Mouse (Mus musculus) right cerebral cortex, postnatal 10 days (tissue): ENCODE data around the gene P4ha3.
"Not testable (repeated sequence)": the region's sequence is repeated elsewhere in the genome, so short reads cannot be mapped to it uniquely, and the experiment has no call there.

Source experiments
- DNase-seq, 2 experiments: peaks; one replicate each; pipeline ENCODE4 v3.0.0; 2021; ENCODE audit warnings: low spot score in 2 of 2

P4ha3 gene

GRCm38 (mm10) chr7:100285383-100285782 is at the start of gene P4ha3:
TSS of gene P4ha3 (plus strand) at chr7:100285520.
- DNase-seq = peak in 1 of 2 experiments; percentile 47

GRCm38 (mm10) chr7:100238271-100238670 is 47.0 kb upstream of the P4ha3 start:
- DNase-seq = no peak

- DNase-seq = no peak
Observed at GRCm38 (mm10) chr7:100240601-100241000, 44.7 kb upstream of the P4ha3 start.

GRCm38 (mm10) chr7:100243007-100243406 is 42.3 kb upstream of the P4ha3 start:
- no peak for DNase-seq

- DNase-seq = no peak
Observed at GRCm38 (mm10) chr7:100244225-100244624, 41.1 kb upstream of the P4ha3 start.

- DNase-seq = no peak
Observed at GRCm38 (mm10) chr7:100245176-100245575, 40.1 kb upstream of the P4ha3 start.

GRCm38 (mm10) chr7:100250667-100251066 is 34.7 kb upstream of the P4ha3 start:
- no peak for DNase-seq

- no peak for DNase-seq
Observed at GRCm38 (mm10) chr7:100262350-100262749, 23.0 kb upstream of the P4ha3 start.

- DNase-seq = not testable (repeated sequence)
Observed at GRCm38 (mm10) chr7:100264934-100265333, 20.4 kb upstream of the P4ha3 start.

- DNase-seq = no peak
Observed at GRCm38 (mm10) chr7:100272369-100272768, 13.0 kb upstream of the P4ha3 start.

GRCm38 (mm10) chr7:100274507-100274906 is 10.8 kb upstream of the P4ha3 start:
- DNase-seq = no peak

GRCm38 (mm10) chr7:100276397-100276796 is 8.9 kb upstream of the P4ha3 start:
- DNase-seq = no peak

- DNase-seq = peak in 1 of 2 experiments; percentile 58
Observed at GRCm38 (mm10) chr7:100279803-100280202, 5.5 kb upstream of the P4ha3 start.

- no peak for DNase-seq
Observed at GRCm38 (mm10) chr7:100281596-100281995, 3.7 kb upstream of the P4ha3 start.

- no peak for DNase-seq
Observed at GRCm38 (mm10) chr7:100283298-100283697, 2.0 kb upstream of the P4ha3 start.

GRCm38 (mm10) chr7:100287748-100288578 is 2.6 kb downstream of the P4ha3 start:
- peak in 1 of 2 experiments; percentile 57 for DNase-seq

- no peak for DNase-seq
Observed at GRCm38 (mm10) chr7:100288622-100289021, 3.3 kb downstream of the P4ha3 start.

GRCm38 (mm10) chr7:100293546-100293945 is 8.2 kb downstream of the P4ha3 start:
- DNase-seq = no peak

- DNase-seq = no peak
Observed at GRCm38 (mm10) chr7:100295745-100296144, 10.4 kb downstream of the P4ha3 start.

GRCm38 (mm10) chr7:100296699-100297098 is 11.4 kb downstream of the P4ha3 start:
- no peak for DNase-seq

- no peak for DNase-seq
Observed at GRCm38 (mm10) chr7:100298861-100299510, 13.7 kb downstream of the P4ha3 start.

- no peak for DNase-seq
Observed at GRCm38 (mm10) chr7:100301390-100301789, 16.1 kb downstream of the P4ha3 start.

GRCm38 (mm10) chr7:100302316-100302715 is 17.0 kb downstream of the P4ha3 start:
- DNase-seq = peak; percentile 83 to 86
